Mouse (Mus musculus) MN1 (cell line): ENCODE data around the gene Frg2f1.

ENCODE experiments used
- DNase-seq: peaks from one replicate; pipeline ENCODE4 v3.0.0-alpha.2; 2016; ENCODE audit warnings: low spot score

Frg2f1 gene

DNA sequence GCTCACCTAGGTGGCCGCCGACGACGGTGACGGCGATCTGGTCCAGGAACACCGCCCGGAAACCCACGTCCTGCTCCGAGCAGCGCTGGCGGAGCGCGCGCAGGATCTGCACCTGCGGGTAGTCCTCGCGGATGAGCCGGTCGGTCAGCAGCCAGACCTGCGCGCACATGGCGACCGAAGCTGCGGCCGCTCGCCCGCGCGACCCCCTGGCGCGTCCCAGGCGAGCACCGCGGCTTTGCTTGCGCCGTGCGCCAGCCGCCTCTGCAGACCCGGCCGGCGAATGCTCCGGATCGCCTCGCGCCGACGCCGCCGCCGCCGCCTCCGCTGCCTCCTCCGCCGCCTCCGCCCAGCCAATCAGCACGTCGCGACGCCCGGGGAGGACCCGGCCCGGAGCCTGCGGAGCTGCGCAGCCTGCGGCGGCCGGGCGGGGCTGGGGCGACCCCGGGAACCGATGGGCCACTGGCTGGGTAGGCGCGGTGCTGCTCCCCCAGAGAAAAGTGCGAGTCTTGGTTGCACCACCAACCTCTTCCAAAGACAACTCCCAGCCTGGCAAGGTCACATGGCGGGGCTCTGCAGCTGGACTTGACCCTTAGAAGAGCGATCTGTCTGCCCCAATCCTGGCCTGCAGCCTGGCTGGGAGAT, 46.9 kb downstream of the Frg2f1 start, which contains the start of gene Rimkla:
Rimkla (minus strand) TSS at position 338 of the 642 bp plus-strand sequence.
- peak; percentile 69 for DNase-seq

DNA sequence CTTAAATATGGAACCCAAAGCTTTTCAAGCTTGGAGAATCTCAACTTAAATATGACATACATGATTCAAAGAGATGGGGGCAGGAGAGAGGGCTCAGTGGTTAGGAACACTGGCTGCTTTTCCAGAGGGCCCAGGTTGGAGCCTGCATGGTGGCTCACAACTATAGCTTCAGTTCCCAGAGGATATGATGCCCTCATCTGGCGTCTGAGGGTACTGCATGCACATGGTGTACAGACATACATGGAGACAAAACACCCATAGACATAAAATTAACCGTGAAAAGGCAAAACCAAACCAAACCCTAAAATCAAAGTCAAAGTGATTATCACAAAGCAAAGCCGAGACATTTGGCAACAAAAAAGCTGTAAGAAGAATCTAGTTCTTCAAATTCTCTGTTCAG, 48.5 kb downstream of the Frg2f1 start:
- peak; percentile 21 for DNase-seq

DNA sequence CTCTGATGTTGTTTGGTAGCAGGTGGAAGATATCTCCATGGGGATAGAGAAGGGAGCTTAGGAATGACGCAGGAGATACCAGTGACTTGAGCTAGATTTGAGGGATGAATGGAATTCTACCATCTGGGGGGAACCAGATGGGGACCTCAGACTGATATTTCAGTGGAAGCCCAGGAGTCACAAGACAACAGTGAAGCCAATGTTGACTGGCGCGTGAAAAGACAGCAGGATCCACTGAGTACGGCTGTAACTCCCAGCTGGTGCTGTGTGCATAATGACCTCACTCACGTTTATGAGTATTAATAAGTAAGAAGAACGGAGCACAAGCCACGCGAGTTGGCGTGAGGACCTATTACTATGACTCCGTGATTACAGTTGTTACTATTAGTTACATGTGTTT, 49.7 kb downstream of the Frg2f1 start:
- DNase-seq, result no peak

DNA sequence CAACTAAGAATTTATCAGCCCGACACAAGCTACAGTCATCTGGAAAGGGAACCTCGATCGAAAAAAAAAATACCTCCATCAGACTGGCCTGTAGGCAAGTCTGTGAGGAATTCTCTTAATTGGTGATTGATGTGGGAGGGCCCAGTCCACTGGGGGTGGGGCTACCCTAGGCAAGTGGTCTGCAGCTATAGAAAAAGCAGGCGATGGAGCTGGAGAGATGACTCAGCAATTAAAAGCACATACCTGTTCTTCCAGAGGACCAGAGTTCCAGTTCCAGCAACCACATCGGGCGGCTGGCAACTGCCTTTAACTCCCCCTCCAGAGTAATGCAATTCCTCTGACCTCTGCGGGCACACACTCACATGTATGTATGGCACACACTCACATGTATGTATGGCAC, 54.4 kb downstream of the Frg2f1 start:
- DNase-seq, result peak; percentile 42

DNA sequence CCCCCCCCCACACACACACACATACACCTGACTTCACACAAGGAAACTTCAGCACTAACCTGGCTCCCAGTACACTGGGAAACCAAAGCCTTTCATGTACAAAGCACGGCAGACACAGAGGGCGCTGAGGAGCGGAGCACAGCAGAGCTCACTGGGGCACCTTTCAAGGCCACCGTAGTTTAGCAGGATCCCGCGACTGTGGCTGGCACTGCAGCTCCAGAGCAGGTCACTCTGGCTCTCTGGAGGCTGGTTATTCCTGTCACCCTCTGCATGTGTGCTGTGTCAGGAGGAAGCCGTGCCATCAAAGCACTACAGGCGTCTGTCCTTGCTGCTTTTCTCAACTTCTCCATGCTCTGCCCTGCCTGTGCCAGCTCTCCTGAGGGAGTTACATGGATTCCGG, 56.3 kb downstream of the Frg2f1 start:
- DNase-seq, result no peak
